Mouse (Mus musculus) spleen, adult 2 months (tissue): ENCODE results near the gene Adamtsl5. TPM values are rescaled to one million over a fixed set of nuclear protein-coding genes. Genes with fewer than 3 reads are reported as not detected.

ENCODE experiments used
- DNase-seq, 2 experiments: peaks; one replicate each; pipeline versions ENCODE4 v3.0.0 to v3.0.0-alpha.2; 2012 to 2021; ENCODE audit warnings: low spot score in 2 of 2, low read depth in 1 of 2
- H3K27ac ChIP-seq: fragments of 200-500 bp; 2 replicates; pipeline ENCODE4 v1.5.1; 2012; ENCODE audit warnings: low read length, inconsistent platforms; ENCODE audit not compliant: insufficient read depth
- H3K27me3 ChIP-seq: fragments of 200-500 bp; 2 replicates; pipeline ENCODE4 v1.6.1; 2012; ENCODE audit warnings: mild to moderate bottlenecking, moderate library complexity, low read length, inconsistent platforms; ENCODE audit not compliant: control insufficient read depth, insufficient read depth
- H3K36me3 ChIP-seq: fragments of 200-500 bp; 2 replicates; pipeline ENCODE4 v1.6.1; 2012; ENCODE audit warnings: mild to moderate bottlenecking, low read length, inconsistent platforms; ENCODE audit not compliant: control insufficient read depth, insufficient read depth
- H3K4me1 ChIP-seq: fragments of 200-500 bp; 2 replicates; pipeline ENCODE4 v1.6.1; 2011; ENCODE audit warnings: inconsistent platforms; ENCODE audit not compliant: control insufficient read depth, insufficient read depth, insufficient read length
- H3K4me3 ChIP-seq: fragments of 200-500 bp; 2 replicates; pipeline ENCODE4 v1.5.1; 2011; ENCODE audit warnings: mild to moderate bottlenecking, inconsistent platforms; ENCODE audit not compliant: insufficient read depth, insufficient read length; ENCODE audit errors: extremely low read depth
- CTCF ChIP-seq: fragments of 200-500 bp; IDR thresholded peaks from 2 replicates; pipeline ENCODE4 v1.5.1; 2011; ENCODE audit warnings: mild to moderate bottlenecking, inconsistent platforms; ENCODE audit not compliant: insufficient read depth, insufficient read length, insufficient replicate concordance; ENCODE audit errors: extremely low read depth
- POLR2A ChIP-seq: fragments of 200-500 bp; IDR thresholded peaks from 2 replicates; pipeline ENCODE4 v1.6.1; 2011; ENCODE audit warnings: low read depth, low read length, inconsistent platforms
- WGBS: fragments of 180-500 bp; shearing (Covaris S2); methylation state at CpG from one replicate; pipeline ENCODE4 v1.1.7; 2018; 5-methylcytosine and 5-hydroxymethylcytosine counted together
- polyA plus RNA-seq: library from polyadenylated mRNA; depleted of rRNA; stranded (reverse); fragments of >200 nt; gene quantifications from 2 replicates; pipeline ENCODE4 v1.2.3, GENCODE M21; 2012; rRNA removed

Adamtsl5 gene
- polyA plus RNA-seq: 8.8 and 14.3 TPM in 2 replicates

DNA sequence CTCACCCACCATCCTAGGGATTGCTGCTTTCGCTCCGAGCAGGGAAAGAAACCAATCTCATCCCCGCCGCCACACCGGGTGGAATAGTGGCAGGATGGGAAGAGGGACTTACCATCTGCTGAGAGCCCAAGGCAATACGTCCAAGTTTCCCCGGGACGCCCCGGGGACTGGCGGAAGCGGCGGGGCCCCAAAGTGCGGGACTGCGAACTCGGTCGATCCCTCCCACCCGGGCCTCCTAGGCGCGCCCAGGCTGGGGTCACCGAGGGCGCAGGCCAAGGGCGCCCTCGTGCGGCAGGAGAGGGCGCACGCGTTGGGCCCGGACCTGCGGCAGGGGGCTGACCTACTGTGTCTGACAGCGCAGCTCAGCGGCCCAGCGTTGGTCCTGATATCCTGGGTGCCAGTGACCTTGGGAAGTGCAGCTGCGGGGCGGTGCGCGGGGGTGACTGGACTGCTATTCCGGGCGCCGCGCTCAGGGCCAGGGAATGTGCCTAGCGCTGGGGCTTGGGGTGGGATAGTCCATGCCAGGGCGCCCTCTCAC lies at the start of gene Adamtsl5:
Gene Adamtsl5, minus strand, starts transcription at position 169 of the 538 bp plus-strand sequence.
- DNase-seq: peak in 1 of 2 experiments; percentile 51
- H3K4me3 ChIP-seq: peak within 1 kb of the TSS; percentile 39
- peaks cover 11% of the 10 kb centered on the region for H3K4me1 ChIP-seq
- no peaks in the 10 kb centered on the region for H3K36me3 ChIP-seq
- TF ChIP-seq POLR2A (no peak), CTCF (peak; percentile 90)
- H3K27me3 ChIP-seq: peaks cover 25% of the 10 kb centered on the region
- H3K27ac ChIP-seq: no peak within 1 kb of the TSS; the same call in 1 of the 2 replicates
- 4% methylated on average over 40 of the region's 42 CpGs for WGBS

DNA sequence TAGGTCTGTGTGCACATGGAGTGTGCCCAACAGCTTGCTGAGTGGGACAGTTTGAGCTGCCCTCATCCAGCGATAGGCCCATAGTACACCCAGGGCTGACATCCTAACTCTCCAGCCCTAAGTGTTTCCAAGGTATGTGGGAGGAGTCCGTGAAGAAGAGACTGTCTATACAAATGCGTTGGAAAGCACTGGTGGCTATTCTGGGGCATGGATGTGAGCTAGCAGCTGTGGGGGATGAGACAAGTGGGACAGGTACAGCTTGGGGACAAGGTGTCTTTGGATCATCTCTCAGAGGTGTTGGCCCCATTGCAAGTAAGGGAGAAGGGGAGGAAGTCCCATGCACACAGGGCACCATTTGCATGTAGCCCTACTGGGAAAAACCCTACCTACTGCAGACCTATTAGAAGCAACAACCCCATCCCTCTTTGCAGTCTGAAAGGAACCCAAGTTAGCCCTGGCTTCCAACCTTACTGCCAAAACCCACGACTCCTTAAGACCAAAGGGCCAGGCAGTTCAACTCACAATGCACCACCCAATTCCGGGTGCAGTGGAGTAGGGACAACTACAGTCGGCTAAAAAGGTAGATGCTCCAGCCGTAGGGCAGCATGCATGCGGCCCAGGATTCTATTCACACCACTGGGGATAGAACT lies 49.4 kb upstream of the Adamtsl5 start:
- Histone ChIP-seq H3K27ac (no peak overlapping the region), H3K27me3 (no peaks in the 10 kb centered on the region), H3K4me3 (peak overlapping the region; percentile 4; the same call in 1 of the 2 replicates), H3K36me3 (peaks cover 26% of the 10 kb centered on the region), H3K4me1 (peaks cover 19% of the 10 kb centered on the region; the same call in 1 of the 2 replicates)
- no peak for DNase-seq
- WGBS: 52% methylated on average over 8 of the region's 8 CpGs
- TF ChIP-seq CTCF: no peak
- TF ChIP-seq POLR2A: no peak

- no peak overlapping the region for H3K4me3 ChIP-seq
Observed at GRCm38 (mm10) chr10:80396822-80397523, 48.8 kb upstream of the Adamtsl5 start.

DNA sequence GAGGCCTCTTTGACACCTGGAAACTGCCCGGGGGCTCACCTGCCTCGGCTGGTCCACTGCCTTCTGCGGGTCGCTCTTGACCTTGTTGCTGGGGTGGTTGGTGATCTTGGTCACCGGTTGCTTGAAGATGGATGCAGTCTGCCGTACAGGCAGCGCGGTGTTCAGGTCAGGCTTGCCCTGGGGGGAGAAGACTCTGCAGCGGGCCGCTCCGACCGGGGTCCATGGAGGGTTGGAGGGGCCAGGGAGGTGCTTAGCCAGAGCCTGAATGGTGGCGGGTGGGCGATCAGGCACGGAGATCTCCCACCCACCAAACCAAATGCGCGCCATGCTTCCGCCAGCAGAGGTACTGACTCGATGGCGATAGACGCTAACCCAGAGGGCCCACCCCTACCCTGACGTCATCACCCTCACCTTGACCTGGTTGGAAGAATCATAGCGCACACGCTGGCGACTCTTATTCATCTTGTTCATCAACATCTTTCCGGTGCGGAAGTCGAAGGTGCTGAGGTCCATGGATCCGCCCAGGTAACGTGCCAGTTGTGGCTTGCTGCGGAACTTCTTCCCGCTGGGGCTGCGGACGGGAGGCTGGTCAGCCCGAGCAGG lies 46.9 kb upstream of the Adamtsl5 start:
- Histone ChIP-seq H3K4me3 (no peak overlapping the region), H3K27ac (no peak overlapping the region), H3K27me3 (no peaks in the 10 kb centered on the region), H3K36me3 (peaks cover 30% of the 10 kb centered on the region), H3K4me1 (peaks cover 13% of the 10 kb centered on the region; the same call in 1 of the 2 replicates)
- WGBS: 96% methylated on average over 35 of the region's 35 CpGs
- no peak for DNase-seq
- TF ChIP-seq CTCF (no peak), POLR2A (no peak)

More at GRCm38 (mm10) chr10:80396822-80397523, 48.8 kb upstream of the Adamtsl5 start:
- no peak for TF ChIP-seq POLR2A
- no peak for TF ChIP-seq CTCF
- H3K27ac ChIP-seq: no peak overlapping the region
- H3K4me1 ChIP-seq: peaks cover 19% of the 10 kb centered on the region; the same call in 1 of the 2 replicates
- 88% methylated on average over 11 of the region's 11 CpGs for WGBS
- no peak for DNase-seq
- H3K27me3 ChIP-seq: no peaks in the 10 kb centered on the region
- peaks cover 30% of the 10 kb centered on the region for H3K36me3 ChIP-seq

DNA sequence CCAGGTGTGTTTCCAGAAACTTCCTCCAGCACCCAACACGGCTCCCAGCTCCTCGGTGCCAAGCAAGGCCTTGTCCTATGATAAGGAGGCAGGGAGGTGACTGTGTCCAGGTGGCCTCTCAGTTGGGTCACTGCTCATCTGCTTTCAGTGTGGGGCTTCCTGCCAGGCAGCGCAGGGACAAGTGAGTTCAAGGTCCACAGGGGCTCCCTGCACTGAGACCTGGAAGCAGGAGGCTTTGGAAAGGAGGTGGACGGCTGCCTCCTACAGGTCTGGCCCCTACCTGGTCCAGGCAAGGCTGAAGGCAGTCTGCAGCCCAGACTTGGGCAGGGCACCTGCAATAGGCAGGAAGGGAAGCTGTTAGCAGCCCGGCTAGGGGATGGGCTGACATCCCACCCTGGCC lies 44.5 kb upstream of the Adamtsl5 start:
- peaks cover 30% of the 10 kb centered on the region for H3K36me3 ChIP-seq
- H3K4me1 ChIP-seq: peaks cover 17% of the 10 kb centered on the region; the same call in 1 of the 2 replicates
- no peak for DNase-seq

GRCm38 (mm10) chr10:80390697-80391096 lies 42.5 kb upstream of the Adamtsl5 start:
- TF ChIP-seq POLR2A (no peak), CTCF (no peak)
- peaks cover 30% of the 10 kb centered on the region for H3K36me3 ChIP-seq
- WGBS: 92% methylated on average over 9 of the region's 9 CpGs
- peaks cover 23% of the 10 kb centered on the region for H3K4me1 ChIP-seq
- H3K27ac ChIP-seq: no peak overlapping the region
- H3K27me3 ChIP-seq: peaks cover 8% of the 10 kb centered on the region
- no peak overlapping the region for H3K4me3 ChIP-seq
- DNase-seq: no peak

More for the DNA sequence above, 44.5 kb upstream of the Adamtsl5 start:
- Histone ChIP-seq H3K27ac (no peak overlapping the region), H3K4me3 (no peak overlapping the region), H3K27me3 (no peaks in the 10 kb centered on the region)
- TF ChIP-seq POLR2A (no peak), CTCF (no peak)
- 96% methylated on average over 5 of the region's 5 CpGs for WGBS
